Mouse (Mus musculus) CD4-positive, CD25-positive, alpha-beta regulatory T cell, adult 9 weeks (primary cell): ENCODE measurements around the gene Cited1. TPM values are rescaled to one million over a fixed set of nuclear protein-coding genes. Genes with fewer than 3 reads are reported as not detected.

Source experiments
- polyA plus RNA-seq: library from polyadenylated mRNA; unstranded; fragments of 100-300 nt; shearing (Covaris generic); gene quantifications from one replicate; pipeline ENCODE4 v1.2.1, GENCODE M21; 2017

The Cited1 gene
- not detected for polyA plus RNA-seq

DNA sequence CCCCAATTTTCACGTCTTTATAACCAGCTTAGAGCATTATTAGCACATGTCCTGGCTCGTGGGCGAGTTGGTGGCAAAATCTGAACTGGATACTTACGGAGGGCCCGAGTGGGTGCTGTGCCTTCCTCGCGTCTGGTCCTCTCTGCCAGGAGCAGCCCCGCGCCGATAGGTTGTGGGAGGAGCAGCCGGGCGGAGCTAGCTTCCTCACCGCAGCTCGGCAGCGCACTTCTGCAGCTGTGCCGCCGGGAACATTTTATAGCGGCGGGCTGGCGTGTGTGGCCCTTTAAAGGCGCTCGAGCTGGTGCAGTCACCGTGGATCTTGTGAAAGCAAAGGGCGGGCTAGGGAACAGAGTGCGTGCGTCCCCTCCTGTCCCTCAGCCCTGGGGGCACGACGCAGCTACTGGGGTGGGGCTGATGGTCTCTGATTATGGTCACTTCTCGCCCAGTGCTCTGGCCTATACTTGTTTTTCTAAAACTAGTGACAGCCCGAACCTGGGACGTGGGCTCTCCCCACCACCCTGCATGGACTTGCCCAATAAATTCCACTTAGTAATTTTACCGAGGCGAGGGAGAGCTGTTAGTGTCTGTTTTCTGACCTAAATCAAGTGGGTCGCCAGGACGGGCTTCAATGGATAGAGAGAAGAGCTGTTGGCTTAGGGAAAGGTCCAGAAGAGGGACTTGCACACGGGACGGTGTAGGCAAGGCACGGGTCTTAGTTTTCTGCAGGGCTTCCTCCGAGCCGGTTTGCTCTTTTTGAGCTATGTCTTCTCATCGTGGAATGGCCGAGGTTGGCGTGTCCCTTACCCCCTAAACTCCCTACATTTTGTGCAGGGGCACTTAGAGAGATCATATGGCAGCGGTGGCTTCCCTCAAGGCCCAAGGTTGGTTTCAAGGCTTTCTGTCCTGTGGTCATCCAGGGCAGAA is at the start of gene Cited1:
TSS of gene Cited1 (minus strand) at position 245 of the 924 bp plus-strand sequence.

Other genes starting within 250 kb of the Cited1 start
- gene Rtl5, start 180.9 kb downstream of the Cited1 start, polyA plus RNA-seq: 0.46 TPM
- 30.8 TPM for gene Pin4, start 132.7 kb downstream of the Cited1 start, polyA plus RNA-seq
- gene Ercc6l, start 95.1 kb downstream of the Cited1 start, polyA plus RNA-seq: 3.1 TPM
- 1,036 TPM for gene Rps4x, start 62.8 kb downstream of the Cited1 start, polyA plus RNA-seq